Mouse (Mus musculus) embryonic facial prominence, embryonic 11.5 days (tissue): ENCODE results near the gene Bcl7a. TPM values are rescaled to one million over a fixed set of nuclear protein-coding genes. Genes with fewer than 3 reads are reported as not detected.
A peak's percentile ranks its signal among the peaks of the same experiment; 100 is the strongest.

ENCODE experiments used
- ATAC-seq: fragments of 200-750 bp; cut with Nextera tagmentation; replicated peaks from 2 replicates; pipeline ENCODE4 v1.8.0; 2017; ENCODE audit warnings: low read depth; ENCODE audit not compliant: insufficient number of reproducible peaks, low FRiP score, low TSS enrichment
- DNase-seq: peaks from one replicate; pipeline ENCODE4 v3.0.0-alpha.2; 2015; ENCODE audit warnings: low spot score
- H3K27ac ChIP-seq: fragments of 300-500 bp; sonication (generic); replicated peaks from 2 replicates; pipeline ENCODE4 v1.5.1; 2014; ENCODE audit warnings: mild to moderate bottlenecking, low read depth, low read length, control low read depth
- H3K27me3 ChIP-seq: fragments of 300-500 bp; sonication (generic); 2 replicates; pipeline ENCODE4 v1.6.1; 2014; ENCODE audit warnings: mild to moderate bottlenecking, low read length, moderate library complexity, mixed read lengths; ENCODE audit not compliant: control insufficient read depth, insufficient read depth
- H3K36me3 ChIP-seq: fragments of 300-500 bp; sonication (generic); replicated peaks from 2 replicates; pipeline ENCODE4 v1.6.1; 2014; ENCODE audit warnings: low read depth, mild to moderate bottlenecking, low read length, moderate library complexity, mixed read lengths; ENCODE audit not compliant: control insufficient read depth, insufficient read depth
- H3K4me1 ChIP-seq: fragments of 300-500 bp; sonication (generic); 2 replicates; pipeline ENCODE4 v1.6.1; 2014; ENCODE audit warnings: low read length, mixed read lengths; ENCODE audit not compliant: control insufficient read depth, insufficient read depth
- H3K4me2 ChIP-seq: fragments of 300-500 bp; sonication (generic); 2 replicates; pipeline ENCODE4 v1.6.1; 2014; ENCODE audit warnings: low read depth, mild to moderate bottlenecking, control low read depth, low read length, moderate library complexity
- H3K4me3 ChIP-seq: fragments of 300-500 bp; sonication (generic); 2 replicates; pipeline ENCODE4 v1.5.1; 2014; ENCODE audit warnings: low read depth, low read length, control low read depth
- H3K9ac ChIP-seq: fragments of 300-500 bp; sonication (generic); replicated peaks from 2 replicates; pipeline ENCODE4 v1.6.1; 2014; ENCODE audit warnings: mild to moderate bottlenecking, control low read depth, low read length
- H3K9me3 ChIP-seq: fragments of 300-500 bp; sonication (generic); replicated peaks from 2 replicates; pipeline ENCODE4 v1.6.1; 2016; ENCODE audit warnings: mild to moderate bottlenecking, low read length, inconsistent platforms, mixed read lengths; ENCODE audit not compliant: control insufficient read depth
- WGBS: fragments of 180-500 bp; shearing (Covaris S2); extraction: QIAGEN DNeasy Blood & Tissue Kit; methylation state at CpG from one replicate; pipeline ENCODE4 v1.1.7; 2014; 5-methylcytosine and 5-hydroxymethylcytosine counted together
- polyA plus RNA-seq: library from polyadenylated mRNA; unstranded; fragments of >200 nt; fragmentation: Nextera tagmentation; extraction: Ambion mirVana; gene quantifications from 2 replicates; pipeline ENCODE4 v1.2.1, GENCODE M21; 2014

Bcl7a gene
- polyA plus RNA-seq, 1 experiment from 2014 or later = 39.5 TPM

GRCm38 (mm10) chr5:123317992-123318391 is 25.6 kb upstream of the Bcl7a start:
- 25% methylated on average over 6 of the region's 6 CpGs for WGBS
- no peaks in the 10 kb centered on the region for H3K9me3 ChIP-seq
- H3K4me1 ChIP-seq = no peaks in the 10 kb centered on the region; the same call in none of the 2 replicates
- no peak overlapping the region for H3K9ac ChIP-seq
- DNase-seq = peak; percentile 62
- no peaks in the 10 kb centered on the region for H3K27me3 ChIP-seq
- no peak overlapping the region for H3K4me3 ChIP-seq
- no peak for ATAC-seq
- H3K36me3 ChIP-seq = no peaks in the 10 kb centered on the region
- H3K27ac ChIP-seq = no peak overlapping the region
- no peak overlapping the region for H3K4me2 ChIP-seq

GRCm38 (mm10) chr5:123320136-123320535 is 23.5 kb upstream of the Bcl7a start:
- no peak overlapping the region for H3K4me3 ChIP-seq
- no peaks in the 10 kb centered on the region for H3K27me3 ChIP-seq
- DNase-seq (no peak), ATAC-seq (no peak)
- H3K4me1 ChIP-seq = no peaks in the 10 kb centered on the region; the same call in none of the 2 replicates
- H3K4me2 ChIP-seq = no peak overlapping the region
- H3K27ac ChIP-seq = no peak overlapping the region
- no peaks in the 10 kb centered on the region for H3K9me3 ChIP-seq
- H3K36me3 ChIP-seq = no peaks in the 10 kb centered on the region
- H3K9ac ChIP-seq = no peak overlapping the region
- 94% methylated on average over 3 of the region's 3 CpGs for WGBS

GRCm38 (mm10) chr5:123324242-123324641 is 19.4 kb upstream of the Bcl7a start:
- no peak overlapping the region for H3K4me3 ChIP-seq
- H3K36me3 ChIP-seq = no peaks in the 10 kb centered on the region
- peak; percentile 46 for DNase-seq
- no peaks in the 10 kb centered on the region for H3K9me3 ChIP-seq
- H3K27me3 ChIP-seq = no peaks in the 10 kb centered on the region
- H3K27ac ChIP-seq = no peak overlapping the region
- H3K9ac ChIP-seq = no peak overlapping the region
- ATAC-seq = peak; percentile 78
- no peaks in the 10 kb centered on the region; the same call in 1 of the 2 replicates for H3K4me1 ChIP-seq
- 27% methylated on average over 15 of the region's 15 CpGs for WGBS
- no peak overlapping the region for H3K4me2 ChIP-seq

- Histone ChIP-seq H3K4me3 (no peak overlapping the region), H3K9me3 (no peaks in the 10 kb centered on the region), H3K4me2 (no peak overlapping the region), H3K36me3 (no peaks in the 10 kb centered on the region), H3K27me3 (no peaks in the 10 kb centered on the region), H3K27ac (no peak overlapping the region), H3K9ac (no peak overlapping the region), H3K4me1 (no peaks in the 10 kb centered on the region; the same call in 1 of the 2 replicates)
- ATAC-seq (no peak), DNase-seq (peak; percentile 18)
- 72% methylated on average over 15 of the region's 15 CpGs for WGBS
These were observed 17.5 kb upstream of the Bcl7a start for GRCm38 (mm10) chr5:123326006-123326750.

- H3K27ac ChIP-seq = no peak overlapping the region
- H3K4me1 ChIP-seq = no peaks in the 10 kb centered on the region; the same call in 1 of the 2 replicates
- no peak overlapping the region for H3K4me3 ChIP-seq
These were observed 16.9 kb upstream of the Bcl7a start for GRCm38 (mm10) chr5:123326751-123327148.

GRCm38 (mm10) chr5:123327686-123328085 is 15.9 kb upstream of the Bcl7a start:
- Histone ChIP-seq H3K27ac (no peak overlapping the region), H3K4me2 (no peak overlapping the region), H3K4me1 (no peaks in the 10 kb centered on the region; the same call in 1 of the 2 replicates), H3K4me3 (no peak overlapping the region), H3K27me3 (no peaks in the 10 kb centered on the region), H3K9ac (no peak overlapping the region), H3K9me3 (no peaks in the 10 kb centered on the region), H3K36me3 (no peaks in the 10 kb centered on the region)
- ATAC-seq (no peak), DNase-seq (no peak)
- WGBS = 83% methylated on average over 8 of the region's 8 CpGs

More at GRCm38 (mm10) chr5:123326751-123327148, 16.9 kb upstream of the Bcl7a start:
- ATAC-seq (no peak), DNase-seq (no peak)
- Histone ChIP-seq H3K27me3 (no peaks in the 10 kb centered on the region), H3K36me3 (no peaks in the 10 kb centered on the region), H3K4me2 (no peak overlapping the region), H3K9ac (no peak overlapping the region), H3K9me3 (no peaks in the 10 kb centered on the region)
- 81% methylated on average over 9 of the region's 9 CpGs for WGBS

GRCm38 (mm10) chr5:123333566-123333965 is 10.1 kb upstream of the Bcl7a start:
- no peaks in the 10 kb centered on the region for H3K27me3 ChIP-seq
- no peak overlapping the region for H3K4me3 ChIP-seq
- no peaks in the 10 kb centered on the region for H3K36me3 ChIP-seq
- no peak overlapping the region for H3K9ac ChIP-seq
- 87% methylated on average over 6 of the region's 6 CpGs for WGBS
- H3K27ac ChIP-seq = no peak overlapping the region
- ATAC-seq (no peak), DNase-seq (no peak)
- H3K4me2 ChIP-seq = no peak overlapping the region
- no peaks in the 10 kb centered on the region for H3K9me3 ChIP-seq
- H3K4me1 ChIP-seq = no peaks in the 10 kb centered on the region

GRCm38 (mm10) chr5:123336205-123336961 is 7.3 kb upstream of the Bcl7a start:
- Histone ChIP-seq H3K9ac (no peak overlapping the region), H3K27me3 (no peaks in the 10 kb centered on the region), H3K4me3 (no peak overlapping the region), H3K4me1 (no peaks in the 10 kb centered on the region), H3K9me3 (no peaks in the 10 kb centered on the region), H3K4me2 (no peak overlapping the region), H3K27ac (no peak overlapping the region), H3K36me3 (no peaks in the 10 kb centered on the region)
- no peak for DNase-seq
- no peak for ATAC-seq
- 81% methylated on average over 4 of the region's 4 CpGs for WGBS
